Mouse (Mus musculus): ENCODE data around the gene Pnkd. TPM values are rescaled to one million over a fixed set of nuclear protein-coding genes. Genes with fewer than 3 reads are reported as not detected.

Pnkd gene
- polyA plus RNA-seq, 1 experiment from 2014 or later = 167 TPM

GRCm38 (mm10) chr1:74389831-74390286 is 105.1 kb downstream of the Pnkd start:
- peak overlapping the region; percentile 0; the same call in 1 of the 2 replicates for H3K9ac ChIP-seq (ENCODE audit: low read depth, low read length)

GRCm38 (mm10) chr1:74390287-74390906 is 105.7 kb downstream of the Pnkd start:
- WGBS = 7% methylated on average over 21 of the region's 21 CpGs
- peak overlapping the region; percentile 18 for H3K4me3 ChIP-seq (ENCODE audit: low read length)
- H3K9ac ChIP-seq (ENCODE audit: low read depth, low read length) = peak overlapping the region; percentile 0; the same call in 1 of the 2 replicates
- ATAC-seq = no peak
- H3K4me2 ChIP-seq (ENCODE audit: low read length) = peak overlapping the region; percentile 47
- H3K4me1 ChIP-seq (ENCODE audit: control insufficient read depth, insufficient read depth, low read depth, low read length) = peaks cover 26% of the 10 kb centered on the region
- H3K36me3 ChIP-seq (ENCODE audit: control insufficient read depth, insufficient read depth, low read length) = peaks cover 7% of the 10 kb centered on the region
- H3K27ac ChIP-seq (ENCODE audit: low read depth, low read length) = no peak overlapping the region
- no peaks in the 10 kb centered on the region for H3K9me3 ChIP-seq (ENCODE audit: control insufficient read depth, low read length)
- peaks cover 6% of the 10 kb centered on the region; the same call in 1 of the 2 replicates for H3K27me3 ChIP-seq (replicated peaks; ENCODE audit: control insufficient read depth, insufficient read depth, low read length)

More at GRCm38 (mm10) chr1:74389831-74390286, 105.1 kb downstream of the Pnkd start:
- H3K9me3 ChIP-seq (ENCODE audit: control insufficient read depth, low read length) = no peaks in the 10 kb centered on the region
- 5% methylated on average over 29 of the region's 29 CpGs for WGBS
- H3K4me2 ChIP-seq (ENCODE audit: low read length) = peak overlapping the region; percentile 47
- H3K4me3 ChIP-seq (ENCODE audit: low read length) = peak overlapping the region; percentile 18
- peaks cover 3% of the 10 kb centered on the region; the same call in 1 of the 2 replicates for H3K36me3 ChIP-seq (ENCODE audit: control insufficient read depth, insufficient read depth, low read length)
- peaks cover 26% of the 10 kb centered on the region for H3K4me1 ChIP-seq (ENCODE audit: control insufficient read depth, insufficient read depth, low read depth, low read length)
- H3K27me3 ChIP-seq (replicated peaks; ENCODE audit: control insufficient read depth, insufficient read depth, low read length) = peaks cover 6% of the 10 kb centered on the region; the same call in 1 of the 2 replicates
- H3K27ac ChIP-seq (ENCODE audit: low read depth, low read length) = no peak overlapping the region
- ATAC-seq = no peak

DNA sequence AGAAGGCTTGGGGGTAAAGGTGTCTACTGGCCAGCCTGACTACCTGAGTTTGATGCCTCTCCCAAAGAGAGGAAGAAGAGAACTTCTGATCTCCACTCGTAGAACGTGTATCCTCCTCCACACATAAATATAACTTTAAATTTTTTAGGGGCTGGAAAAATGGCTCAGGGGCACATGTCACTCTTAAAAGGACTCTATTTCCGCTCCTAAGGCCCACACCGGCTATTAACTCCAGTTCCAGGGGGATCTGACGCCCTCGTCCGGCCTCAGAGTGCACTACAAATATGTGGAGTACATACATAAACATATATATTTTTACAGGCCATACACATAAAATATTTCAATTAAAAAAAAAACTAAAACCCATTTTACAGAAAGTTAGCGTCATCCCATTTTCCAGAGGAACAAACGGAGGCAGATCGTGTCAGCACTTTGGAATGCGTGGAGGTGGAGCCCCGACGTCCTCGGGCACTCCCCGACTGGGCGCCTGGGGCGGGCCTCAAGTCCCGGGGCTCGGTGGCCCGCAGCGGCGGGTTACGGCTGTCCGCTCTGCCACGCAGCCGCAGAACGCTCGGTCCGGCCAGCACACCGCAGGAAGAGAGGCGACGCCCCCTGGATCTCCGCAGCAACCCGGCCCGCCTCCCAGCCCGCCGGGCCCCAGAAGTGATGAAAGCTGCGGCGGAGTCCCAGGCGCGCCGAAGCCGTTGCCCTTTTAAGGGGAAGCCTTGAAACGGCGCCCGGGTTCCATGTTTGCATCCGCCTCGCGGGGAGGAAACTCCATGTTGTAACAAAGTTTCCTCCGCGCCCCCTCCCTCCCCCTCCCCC is 106.4 kb downstream of the Pnkd start, which contains the start of gene Ctdsp1:
TSS of gene Ctdsp1 (plus strand) at position 586 of the 825 bp plus-strand sequence.
- Histone ChIP-seq H3K27me3 (replicated peaks; ENCODE audit: control insufficient read depth, insufficient read depth, low read length) (peaks cover 6% of the 10 kb centered on the region; the same call in 1 of the 2 replicates), H3K4me2 (ENCODE audit: low read length) (peak within 1 kb of the TSS; percentile 96), H3K4me1 (ENCODE audit: control insufficient read depth, insufficient read depth, low read depth, low read length) (peaks cover 26% of the 10 kb centered on the region), H3K36me3 (ENCODE audit: control insufficient read depth, insufficient read depth, low read length) (peaks cover 7% of the 10 kb centered on the region), H3K27ac (ENCODE audit: low read depth, low read length) (peak within 1 kb of the TSS; percentile 87), H3K4me3 (ENCODE audit: low read length) (peak within 1 kb of the TSS; percentile 95), H3K9me3 (ENCODE audit: control insufficient read depth, low read length) (no peaks in the 10 kb centered on the region), H3K9ac (ENCODE audit: low read depth, low read length) (peak within 1 kb of the TSS; percentile 85)
- WGBS = 2% methylated on average over 49 of the region's 51 CpGs
- peak; percentile 80 for ATAC-seq

- no peaks in the 10 kb centered on the region for H3K9me3 ChIP-seq (ENCODE audit: control insufficient read depth, low read length)
- peak; percentile 29 for ATAC-seq
- H3K9ac ChIP-seq (ENCODE audit: low read depth, low read length) = peak overlapping the region; percentile 85
- peaks cover 7% of the 10 kb centered on the region for H3K36me3 ChIP-seq (ENCODE audit: control insufficient read depth, insufficient read depth, low read length)
- H3K27me3 ChIP-seq (replicated peaks; ENCODE audit: control insufficient read depth, insufficient read depth, low read length) = peaks cover 6% of the 10 kb centered on the region; the same call in 1 of the 2 replicates
- H3K4me1 ChIP-seq (ENCODE audit: control insufficient read depth, insufficient read depth, low read depth, low read length) = peaks cover 24% of the 10 kb centered on the region
- H3K27ac ChIP-seq (ENCODE audit: low read depth, low read length) = peak overlapping the region; percentile 87
- 0% methylated on average over 41 of the region's 63 CpGs for WGBS
- peak overlapping the region; percentile 96 for H3K4me2 ChIP-seq (ENCODE audit: low read length)
- peak overlapping the region; percentile 95 for H3K4me3 ChIP-seq (ENCODE audit: low read length)
Observed at GRCm38 (mm10) chr1:74391844-74392441, 107.2 kb downstream of the Pnkd start.

DNA sequence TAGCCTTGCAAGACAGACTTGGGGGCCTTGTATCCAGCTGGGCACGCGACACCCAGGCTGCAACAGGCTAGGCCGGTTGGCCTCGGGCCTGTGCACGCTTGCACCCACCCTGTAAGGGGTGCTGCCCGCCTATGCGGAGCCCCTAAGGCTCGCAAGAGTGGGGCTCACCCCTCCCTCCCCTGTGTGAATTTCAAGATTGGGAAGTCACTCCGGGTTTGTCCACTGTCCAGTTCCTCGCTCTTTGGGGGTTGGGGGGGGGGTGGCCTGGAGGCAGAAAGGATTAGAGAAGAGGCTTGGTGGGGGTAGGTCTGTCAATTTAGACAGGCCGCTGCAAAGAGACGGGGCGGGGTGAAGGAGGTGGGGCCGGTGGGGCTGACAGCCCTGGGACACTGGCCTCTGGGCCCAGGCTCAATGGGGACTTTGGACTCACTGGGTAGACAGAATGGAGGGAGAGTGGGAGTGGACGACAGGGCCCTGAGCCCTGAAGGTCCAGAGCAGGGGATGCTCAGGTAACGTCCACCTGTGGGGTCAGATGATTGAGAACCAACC is 107.8 kb downstream of the Pnkd start:
- Histone ChIP-seq H3K36me3 (ENCODE audit: control insufficient read depth, insufficient read depth, low read length) (peaks cover 7% of the 10 kb centered on the region), H3K27ac (ENCODE audit: low read depth, low read length) (peak overlapping the region; percentile 87), H3K27me3 (replicated peaks; ENCODE audit: control insufficient read depth, insufficient read depth, low read length) (peaks cover 6% of the 10 kb centered on the region; the same call in 1 of the 2 replicates), H3K4me2 (ENCODE audit: low read length) (peak overlapping the region; percentile 96), H3K4me1 (ENCODE audit: control insufficient read depth, insufficient read depth, low read depth, low read length) (peaks cover 20% of the 10 kb centered on the region), H3K9me3 (ENCODE audit: control insufficient read depth, low read length) (no peaks in the 10 kb centered on the region), H3K4me3 (ENCODE audit: low read length) (peak overlapping the region; percentile 95), H3K9ac (ENCODE audit: low read depth, low read length) (peak overlapping the region; percentile 85)
- peak; percentile 25; the same call in 1 of the 2 replicates for ATAC-seq
- WGBS = 3% methylated on average over 16 of the region's 16 CpGs

- H3K36me3 ChIP-seq (ENCODE audit: control insufficient read depth, insufficient read depth, low read length) = peaks cover 7% of the 10 kb centered on the region
- H3K4me1 ChIP-seq (ENCODE audit: control insufficient read depth, insufficient read depth, low read depth, low read length) = peaks cover 20% of the 10 kb centered on the region
- H3K27ac ChIP-seq (ENCODE audit: low read depth, low read length) = no peak overlapping the region
- WGBS = 45% methylated on average over 7 of the region's 7 CpGs
- H3K9ac ChIP-seq (ENCODE audit: low read depth, low read length) = peak overlapping the region; percentile 85
- peak overlapping the region; percentile 96 for H3K4me2 ChIP-seq (ENCODE audit: low read length)
- peak overlapping the region; percentile 95 for H3K4me3 ChIP-seq (ENCODE audit: low read length)
- H3K27me3 ChIP-seq (replicated peaks; ENCODE audit: control insufficient read depth, insufficient read depth, low read length) = peaks cover 6% of the 10 kb centered on the region; the same call in 1 of the 2 replicates
- H3K9me3 ChIP-seq (ENCODE audit: control insufficient read depth, low read length) = no peaks in the 10 kb centered on the region
- ATAC-seq = no peak
Observed at GRCm38 (mm10) chr1:74393010-74393409, 108.3 kb downstream of the Pnkd start.

DNA sequence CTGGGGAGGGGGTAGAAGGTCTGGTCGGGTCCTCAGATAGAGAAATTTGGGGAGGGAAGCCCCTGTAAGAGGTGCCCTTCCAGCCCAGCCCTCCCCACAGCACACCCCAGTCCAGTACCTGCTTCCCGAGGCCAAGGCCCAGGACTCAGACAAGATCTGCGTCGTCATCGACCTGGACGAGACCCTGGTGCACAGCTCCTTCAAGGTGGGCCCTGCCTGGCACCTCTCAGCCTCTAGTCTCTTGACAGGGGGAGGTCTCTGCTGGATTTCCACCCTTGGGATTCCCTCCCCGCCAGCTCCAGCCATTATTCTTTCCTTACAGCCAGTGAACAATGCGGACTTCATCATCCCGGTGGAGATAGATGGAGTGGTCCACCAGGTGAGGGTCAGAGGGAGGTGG is 109.0 kb downstream of the Pnkd start:
- H3K4me3 ChIP-seq (ENCODE audit: low read length) = no peak overlapping the region
- 94% methylated on average over 9 of the region's 9 CpGs for WGBS

GRCm38 (mm10) chr1:74394311-74394710 is 109.6 kb downstream of the Pnkd start:
- Histone ChIP-seq H3K4me3 (ENCODE audit: low read length) (no peak overlapping the region), H3K27ac (ENCODE audit: low read depth, low read length) (no peak overlapping the region), H3K27me3 (replicated peaks; ENCODE audit: control insufficient read depth, insufficient read depth, low read length) (peaks cover 3% of the 10 kb centered on the region; the same call in 1 of the 2 replicates), H3K9me3 (ENCODE audit: control insufficient read depth, low read length) (no peaks in the 10 kb centered on the region), H3K9ac (ENCODE audit: low read depth, low read length) (no peak overlapping the region), H3K36me3 (ENCODE audit: control insufficient read depth, insufficient read depth, low read length) (peaks cover 7% of the 10 kb centered on the region), H3K4me1 (ENCODE audit: control insufficient read depth, insufficient read depth, low read depth, low read length) (peaks cover 20% of the 10 kb centered on the region), H3K4me2 (ENCODE audit: low read length) (no peak overlapping the region)
- ATAC-seq = no peak
- 92% methylated on average over 9 of the region's 9 CpGs for WGBS

More for the DNA sequence above, 109.0 kb downstream of the Pnkd start:
- peaks cover 4% of the 10 kb centered on the region; the same call in 1 of the 2 replicates for H3K27me3 ChIP-seq (replicated peaks; ENCODE audit: control insufficient read depth, insufficient read depth, low read length)
- H3K4me2 ChIP-seq (ENCODE audit: low read length) = no peak overlapping the region
- H3K9ac ChIP-seq (ENCODE audit: low read depth, low read length) = no peak overlapping the region
- peaks cover 20% of the 10 kb centered on the region for H3K4me1 ChIP-seq (ENCODE audit: control insufficient read depth, insufficient read depth, low read depth, low read length)
- no peaks in the 10 kb centered on the region for H3K9me3 ChIP-seq (ENCODE audit: control insufficient read depth, low read length)
- H3K36me3 ChIP-seq (ENCODE audit: control insufficient read depth, insufficient read depth, low read length) = peaks cover 7% of the 10 kb centered on the region
- no peak overlapping the region for H3K27ac ChIP-seq (ENCODE audit: low read depth, low read length)
- ATAC-seq = no peak
